ENCODE assay signal across 13 mouse cellular contexts in genomic region chr9:118738311-118738710, GRCm38 (mm10).
DNase-seq lines count a peak whose midpoint lies in the region; ATAC-seq and TF ChIP-seq lines count a peak whose summit lies in the region.
"Had no signal": no experiment of that assay in that cellular context is flagged by ENCODE, and none has a peak within 500 bp of the region (broad histone marks: within the 10 kb centered on the region; RNA-seq: fewer than 3 reads in every experiment).

No protein-coding gene starts in this region.

- DNase-seq in heart, embryonic 10.5 days (ENCODE audit: low spot score) = no peak
- no peak for DNase-seq in heart, postnatal 25 days (ENCODE audit: low spot score)
- DNase-seq in testis, postnatal 14 days (ENCODE audit: low spot score) = no peak
- no peak for DNase-seq in left cerebral cortex, adult 11 months (ENCODE audit: low spot score)
- DNase-seq in T-cell, adult 2 months (ENCODE audit: low spot score) = no peak
- DNase-seq: cerebellum, adult 18-20 months; liver, embryonic 13.5 days had no signal

- no peak overlapping the region for H3K4me3 ChIP-seq in heart, embryonic 10.5 days
- H3K4me3 ChIP-seq in testis, adult 2 months (ENCODE audit: control insufficient read depth, low read depth, low read length) = no peak overlapping the region
- no peak overlapping the region for H3K4me3 ChIP-seq in intestine, embryonic 15.5 days (replicated peaks)
- H3K4me3 ChIP-seq: forebrain, embryonic 13.5 days; liver, embryonic 13.5 days had no signal

- H3K27ac ChIP-seq in heart, embryonic 10.5 days = peak overlapping the region; percentile 45
- peak overlapping the region; percentile 41; the same call in 1 of the 2 replicates for H3K27ac ChIP-seq in testis, adult 2 months (ENCODE audit: control insufficient read depth, insufficient read depth, low read depth, low read length)
- H3K27ac ChIP-seq in intestine, embryonic 15.5 days = peak overlapping the region; percentile 88
- H3K27ac ChIP-seq: forebrain, embryonic 13.5 days; hindbrain, embryonic 14.5 days; liver, embryonic 13.5 days had no signal

- TF ChIP-seq POLR2A in testis, adult 2 months (IDR thresholded peaks at IDR 0.05; ENCODE audit: control insufficient read depth, low read depth, low read length) = no peak

- H3K9me3 ChIP-seq in heart, embryonic 10.5 days = no peaks in the 10 kb centered on the region
- no peaks in the 10 kb centered on the region for H3K9me3 ChIP-seq in intestine, embryonic 15.5 days
- H3K9me3 ChIP-seq: forebrain, embryonic 13.5 days; liver, embryonic 13.5 days had no signal

- TF ChIP-seq CTCF in testis, adult 2 months (IDR thresholded peaks at IDR 0.05; ENCODE audit: control insufficient read depth, insufficient read depth, insufficient replicate concordance, low read depth, low read length) = no peak

- ATAC-seq in intestine, embryonic 15.5 days = no peak
- ATAC-seq: activated CD4-positive, CD25-positive, alpha-beta regulatory T cell, adult 4 months; CD4-positive, CD25-positive, alpha-beta regulatory T cell, adult 4 months; forebrain, embryonic 13.5 days had no signal

- no peaks in the 10 kb centered on the region for H3K36me3 ChIP-seq in heart, embryonic 10.5 days
- no peaks in the 10 kb centered on the region for H3K36me3 ChIP-seq in testis, adult 2 months (ENCODE audit: control insufficient read depth, insufficient read depth, low read length)
- no peaks in the 10 kb centered on the region for H3K36me3 ChIP-seq in intestine, embryonic 15.5 days
- H3K36me3 ChIP-seq: liver, embryonic 13.5 days had no signal

- intact Hi-C loops in heart, postnatal 25 days (cut with DNase I) = loop anchor here (5.0 kb wide), 2 partner anchors 46 to 131 kb away; partner anchors contain the start of gene Itga9

- H3K4me2 ChIP-seq in intestine, embryonic 15.5 days (replicated peaks) = no peak overlapping the region
- H3K4me2 ChIP-seq: forebrain, embryonic 13.5 days; hindbrain, embryonic 14.5 days; liver, embryonic 13.5 days had no signal

- no peaks in the 10 kb centered on the region for H3K27me3 ChIP-seq in heart, embryonic 10.5 days (ENCODE audit: insufficient read depth, poor library complexity, severe bottlenecking)
- H3K27me3 ChIP-seq in testis, adult 2 months (ENCODE audit: control insufficient read depth, insufficient read depth, low read length) = no peaks in the 10 kb centered on the region
- no peaks in the 10 kb centered on the region for H3K27me3 ChIP-seq in intestine, embryonic 15.5 days (replicated peaks)
- H3K27me3 ChIP-seq: forebrain, embryonic 13.5 days; liver, embryonic 13.5 days had no signal

- no peak overlapping the region for H3K9ac ChIP-seq in intestine, embryonic 15.5 days
- H3K9ac ChIP-seq: forebrain, embryonic 13.5 days; hindbrain, embryonic 14.5 days; liver, embryonic 13.5 days had no signal

- H3K4me1 ChIP-seq in heart, embryonic 10.5 days = peaks cover 49% of the 10 kb centered on the region
- H3K4me1 ChIP-seq in testis, adult 2 months (ENCODE audit: control insufficient read depth, insufficient read depth, low read length) = peaks cover 5% of the 10 kb centered on the region
- peaks cover 15% of the 10 kb centered on the region for H3K4me1 ChIP-seq in intestine, embryonic 15.5 days (replicated peaks)
- H3K4me1 ChIP-seq: forebrain, embryonic 13.5 days; liver, embryonic 13.5 days had no signal

- 77% methylated on average over 5 of the region's 5 CpGs for WGBS in heart, embryonic 10.5 days
- 74% methylated on average over 5 of the region's 5 CpGs for WGBS in intestine, embryonic 15.5 days
